Mouse (Mus musculus) stomach, postnatal 0 days (tissue): ENCODE results near the gene Ehbp1.
A peak's percentile ranks its signal among the peaks of the same experiment; 100 is the strongest.

ENCODE experiments used
- CTCF ChIP-seq: IDR thresholded peaks from 2 replicates; pipeline ENCODE4 v1.5.1; 2016; ENCODE audit warnings: antibody characterized with exemption, low read depth, mild to moderate bottlenecking, moderate library complexity
- EP300 ChIP-seq: optimal IDR thresholded peaks from 2 replicates; pipeline ENCODE3; 2016; ENCODE audit warnings: antibody characterized with exemption

DNA sequence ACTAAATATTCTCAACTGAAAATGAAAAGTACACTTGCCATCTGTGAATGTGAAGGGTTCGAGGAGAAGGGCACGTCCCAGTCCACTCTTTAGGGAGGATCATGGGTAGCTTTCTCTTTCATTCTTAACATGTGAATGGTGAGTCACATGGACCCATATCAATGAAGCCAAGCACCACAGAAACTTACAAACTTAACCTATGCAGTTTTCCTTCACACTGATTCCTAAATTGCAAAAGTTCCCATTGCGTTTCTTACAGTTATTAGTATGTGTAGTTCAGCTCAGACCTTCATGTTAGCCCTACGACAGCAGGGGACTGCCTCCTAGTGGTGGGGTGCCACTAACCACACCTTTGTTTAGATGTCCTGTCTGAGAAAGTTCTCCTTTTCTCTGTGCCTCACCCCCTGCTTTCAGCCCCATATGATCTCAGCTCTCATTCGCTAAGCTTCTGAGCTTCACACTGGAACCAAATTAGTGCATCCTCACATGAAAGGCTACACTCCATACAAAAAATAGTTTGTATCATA lies 368.0 kb downstream of the Ehbp1 start:
- TF ChIP-seq EP300: no peak
- TF ChIP-seq CTCF: peak; percentile 59
